Mouse (Mus musculus) frontal cortex, postnatal 14 days (tissue): ENCODE results near the gene Naxd.
"Not testable (repeated sequence)": the region's sequence is repeated elsewhere in the genome, so short reads cannot be mapped to it uniquely, and the experiment has no call there.

Experiments
- DNase-seq, 2 experiments: peaks; one replicate each; pipeline ENCODE4 v3.0.0; 2022; ENCODE audit warnings: low spot score in 2 of 2

Naxd gene

GRCm38 (mm10) chr8:11497017-11497990, at the start of gene Naxd:
Gene Naxd (plus strand): TSS chr8:11497506.
- DNase-seq = peak; percentile 79 to 81

- no peak for DNase-seq
These were observed 49.3 kb upstream of the Naxd start for GRCm38 (mm10) chr8:11447910-11448570.

- no peak for DNase-seq
These were observed 46.9 kb upstream of the Naxd start for GRCm38 (mm10) chr8:11450184-11451113.

GRCm38 (mm10) chr8:11452152-11452551, 45.2 kb upstream of the Naxd start:
- DNase-seq = no peak

- no peak for DNase-seq
These were observed 44.7 kb upstream of the Naxd start for GRCm38 (mm10) chr8:11452559-11452958.

GRCm38 (mm10) chr8:11452974-11453373, 44.3 kb upstream of the Naxd start:
- no peak for DNase-seq

- no peak for DNase-seq
These were observed 43.1 kb upstream of the Naxd start for GRCm38 (mm10) chr8:11454228-11454627.

- no peak for DNase-seq
These were observed 40.0 kb upstream of the Naxd start for GRCm38 (mm10) chr8:11457278-11457677.

GRCm38 (mm10) chr8:11457981-11458836, 39.1 kb upstream of the Naxd start:
- no peak for DNase-seq

GRCm38 (mm10) chr8:11459016-11459415, 38.3 kb upstream of the Naxd start:
- no peak for DNase-seq

- DNase-seq = no peak
These were observed 36.4 kb upstream of the Naxd start for GRCm38 (mm10) chr8:11460934-11461333.

- DNase-seq = no peak
These were observed 35.5 kb upstream of the Naxd start for GRCm38 (mm10) chr8:11461847-11462246.

GRCm38 (mm10) chr8:11462641-11463040, 34.7 kb upstream of the Naxd start:
- DNase-seq = no peak

- no peak for DNase-seq
These were observed 33.8 kb upstream of the Naxd start for GRCm38 (mm10) chr8:11463541-11463888.

GRCm38 (mm10) chr8:11463889-11464706, 33.2 kb upstream of the Naxd start:
- no peak for DNase-seq

- DNase-seq = no peak
These were observed 32.7 kb upstream of the Naxd start for GRCm38 (mm10) chr8:11464707-11464964.

- no peak for DNase-seq
These were observed 31.7 kb upstream of the Naxd start for GRCm38 (mm10) chr8:11465619-11466018.

- not testable (repeated sequence) for DNase-seq
These were observed 30.8 kb upstream of the Naxd start for GRCm38 (mm10) chr8:11466528-11466927.

GRCm38 (mm10) chr8:11469095-11469494, 28.2 kb upstream of the Naxd start:
- DNase-seq = no peak

- DNase-seq = no peak
These were observed 26.6 kb upstream of the Naxd start for GRCm38 (mm10) chr8:11470694-11471093.
